Mouse (Mus musculus) thymus, postnatal 36 days (tissue): Measurements from ENCODE around the gene Zfp280b.
"Not testable (repeated sequence)": the region's sequence is repeated elsewhere in the genome, so short reads cannot be mapped to it uniquely, and the experiment has no call there.

Experiments used
- DNase-seq, 2 experiments: peaks; one replicate each; pipeline ENCODE4 v3.0.0; 2022; ENCODE audit warnings: mixed read lengths in 2 of 2

Zfp280b gene

DNA sequence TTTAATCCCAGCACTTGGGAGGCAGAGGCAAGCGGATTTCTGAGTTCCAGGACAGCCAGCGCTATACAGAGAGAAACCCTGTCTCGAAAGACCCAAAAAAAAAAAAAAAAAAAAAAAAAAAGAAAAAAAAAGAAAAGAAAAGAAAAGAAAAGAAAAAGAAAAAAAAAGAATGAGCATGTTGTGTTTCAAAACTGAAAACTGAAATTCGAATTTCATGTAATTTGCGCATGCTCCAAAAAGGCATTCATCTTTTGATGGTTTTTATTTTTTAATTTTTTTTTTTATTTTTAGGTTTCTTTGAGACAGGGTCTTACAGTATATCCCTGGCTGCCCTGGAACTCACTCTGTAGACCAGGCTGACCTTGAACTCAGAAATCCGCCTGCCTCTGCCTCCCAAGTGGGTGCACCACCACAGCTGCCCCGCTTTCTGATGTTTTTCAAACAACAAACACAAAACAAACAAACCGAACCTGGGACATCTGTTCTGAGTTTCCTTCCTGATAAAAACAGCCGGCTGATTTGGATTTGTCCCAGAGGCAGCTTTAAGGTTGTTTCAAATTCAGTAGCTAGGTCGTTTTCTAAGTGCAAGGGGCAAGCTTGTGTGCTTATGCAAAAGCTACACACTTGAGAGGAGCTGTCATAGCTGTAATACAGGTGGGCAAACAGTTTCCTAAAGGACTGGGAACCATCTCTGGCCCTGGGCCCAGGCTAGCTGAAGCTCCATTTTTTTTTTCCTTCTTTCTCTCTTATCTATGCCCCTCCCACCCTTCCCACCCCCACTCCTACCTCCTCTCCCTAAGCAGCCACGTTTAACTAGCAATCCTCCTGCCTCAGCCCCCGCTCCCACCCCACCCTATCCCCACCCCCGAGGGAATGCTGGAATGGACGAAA is 694 bp upstream of the Zfp280b start:
- DNase-seq: no peak

GRCm38 (mm10) chr10:76033119-76033455 is 637 bp downstream of the Zfp280b start:
- no peak for DNase-seq

GRCm38 (mm10) chr10:76034001-76034600 is 1.7 kb downstream of the Zfp280b start:
- DNase-seq: no peak

DNA sequence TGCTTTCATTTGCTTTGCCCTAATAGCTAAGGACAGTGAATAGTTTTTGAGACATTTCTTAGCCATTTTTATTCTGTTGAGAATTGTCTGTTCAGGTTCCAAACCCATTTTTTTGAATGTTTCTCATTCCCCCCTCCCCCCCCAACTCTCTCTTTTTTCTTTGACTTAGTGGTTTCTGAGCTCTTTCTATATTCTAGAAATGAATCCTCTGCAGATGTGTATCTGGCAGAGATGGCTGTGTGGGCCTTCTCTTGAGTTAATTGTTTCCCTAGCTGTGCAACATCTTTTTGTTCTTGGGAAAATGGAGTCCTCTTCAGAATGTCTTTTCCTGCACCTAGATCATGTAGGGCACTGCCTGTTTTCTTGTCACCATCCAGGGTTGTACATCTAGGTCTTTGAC is 2.8 kb downstream of the Zfp280b start:
- DNase-seq: no peak

- no peak for DNase-seq
Observed at GRCm38 (mm10) chr10:76036962-76037361, 4.5 kb downstream of the Zfp280b start.

- DNase-seq: no peak
Observed at GRCm38 (mm10) chr10:76045343-76045742, 12.9 kb downstream of the Zfp280b start.

DNA sequence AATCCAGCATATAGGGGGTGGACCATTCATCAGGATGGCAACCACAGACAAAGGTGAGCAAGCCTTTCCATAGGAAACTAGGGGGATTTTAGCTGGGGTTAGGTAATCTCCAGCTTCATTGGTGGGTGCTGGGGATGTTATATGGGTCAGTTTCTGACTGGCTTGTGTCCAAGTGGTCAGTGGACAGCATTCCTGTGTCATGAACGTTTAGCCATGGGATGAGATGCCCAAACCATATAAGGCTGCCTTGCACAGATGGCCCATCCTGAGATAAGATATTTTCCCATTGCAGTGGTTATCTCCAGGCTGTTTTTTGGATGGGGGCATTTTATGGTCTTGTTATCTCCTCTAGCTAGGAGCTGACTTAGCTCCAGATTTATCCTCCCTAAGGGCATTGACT is 14.3 kb downstream of the Zfp280b start:
- DNase-seq: no peak

- no peak for DNase-seq
Observed at GRCm38 (mm10) chr10:76047182-76047869, 14.9 kb downstream of the Zfp280b start.

DNA sequence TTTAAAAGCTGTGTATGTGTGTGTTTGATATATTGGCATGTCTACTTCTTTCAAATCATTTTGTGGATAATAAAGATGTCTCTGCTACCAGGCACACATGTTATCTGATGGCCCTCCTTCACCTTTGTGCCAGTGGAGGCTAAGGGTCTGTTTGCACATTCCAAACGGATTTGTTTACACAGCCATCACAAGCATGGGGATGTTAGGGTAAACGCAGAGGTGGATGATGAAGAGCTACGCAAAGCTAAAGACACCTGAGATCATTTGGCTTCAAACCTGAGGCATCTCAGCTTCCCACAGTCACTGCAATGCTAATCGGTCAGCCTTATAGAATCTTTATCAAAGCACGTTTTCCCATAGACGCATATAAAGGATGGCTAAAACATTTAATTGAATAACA is 16.5 kb downstream of the Zfp280b start:
- no peak for DNase-seq

DNA sequence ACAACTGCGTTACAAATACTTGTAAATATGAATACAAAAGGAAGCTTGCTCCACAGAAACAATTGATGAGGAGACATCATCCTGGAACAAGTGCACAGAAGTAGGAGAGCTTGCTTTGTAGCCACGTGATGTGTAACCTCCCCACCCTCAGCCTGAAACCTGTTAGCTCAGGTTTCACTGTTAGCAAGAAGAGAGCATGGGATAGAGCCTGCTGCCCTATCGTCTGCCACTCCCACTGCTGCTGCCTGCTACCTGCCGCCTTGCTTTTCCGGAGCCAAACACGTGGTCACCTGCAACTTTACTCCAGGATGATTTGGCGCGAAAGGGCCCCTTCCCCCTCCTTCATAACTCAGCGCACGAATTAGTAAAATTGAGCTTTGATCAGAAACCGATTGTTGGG is 19.4 kb downstream of the Zfp280b start:
- no peak for DNase-seq

DNA sequence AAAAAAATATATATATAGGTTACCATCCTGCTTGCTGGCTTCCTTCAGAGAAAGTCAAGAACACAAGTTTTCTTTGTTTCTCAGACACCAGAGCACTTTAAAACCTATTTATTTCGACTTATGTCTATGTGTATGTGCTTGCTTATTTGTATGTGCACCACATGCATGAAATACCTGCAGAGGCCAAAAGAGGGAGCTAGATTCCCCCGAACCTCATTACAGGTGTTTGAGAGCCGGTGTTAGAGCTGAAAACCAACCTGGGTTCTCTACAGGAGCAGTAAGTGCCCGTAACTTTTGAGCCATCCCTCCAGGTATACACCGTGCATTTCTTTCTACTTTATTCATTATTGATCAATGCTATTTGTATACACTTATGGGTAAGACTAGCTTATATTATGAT is 30.0 kb downstream of the Zfp280b start:
- DNase-seq: no peak

- no peak for DNase-seq
Observed at GRCm38 (mm10) chr10:76067674-76068613, 35.5 kb downstream of the Zfp280b start.

DNA sequence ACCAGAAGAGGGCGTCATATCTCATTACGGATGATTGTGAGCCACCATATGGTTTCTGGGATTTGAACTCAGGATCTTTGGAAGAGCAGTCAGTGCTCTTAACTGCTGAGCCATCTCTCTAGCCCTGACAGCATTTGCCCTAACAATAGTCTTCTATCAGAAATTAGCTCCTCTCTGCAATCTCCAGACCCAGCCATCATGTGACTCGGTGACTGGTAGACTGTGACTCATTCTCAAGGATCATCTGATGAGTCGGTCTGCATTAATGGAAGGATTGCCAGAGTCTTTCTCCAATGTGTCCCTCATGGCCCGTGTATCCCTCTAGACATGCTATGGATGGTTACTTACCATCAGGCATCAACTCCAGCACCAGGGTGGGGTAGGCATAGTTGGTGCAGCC is 39.6 kb downstream of the Zfp280b start:
- not testable (repeated sequence) for DNase-seq

DNA sequence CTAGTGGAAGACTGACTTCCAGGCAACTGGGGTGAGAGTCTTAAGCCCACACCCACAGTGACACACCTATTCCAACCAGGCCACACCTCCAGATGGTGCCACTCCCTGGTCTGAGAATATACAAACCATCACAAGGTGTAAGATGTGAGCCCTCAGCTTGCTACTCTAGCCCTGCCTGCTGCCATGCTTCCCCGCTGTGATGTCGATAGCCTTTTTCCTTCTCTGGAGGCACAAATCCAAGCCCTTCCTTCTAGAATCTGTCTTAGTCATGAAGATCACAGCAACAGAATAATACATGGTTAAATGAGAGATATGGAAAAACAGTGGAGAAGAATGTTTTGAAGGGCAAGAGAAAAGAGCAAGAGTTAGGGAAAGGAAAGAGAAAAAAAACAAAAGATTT is 44.6 kb downstream of the Zfp280b start:
- DNase-seq: not testable (repeated sequence)
